Mouse (Mus musculus) midbrain, postnatal 0 days (tissue): ENCODE data around the gene Ankrd24. TPM values are rescaled to one million over a fixed set of nuclear protein-coding genes. Genes with fewer than 3 reads are reported as not detected.
A peak's percentile ranks its signal among the peaks of the same experiment; 100 is the strongest.

ENCODE experiments used
- ATAC-seq: fragments of 200-750 bp; cut with Nextera tagmentation; 2 replicates; pipeline ENCODE4 v1.8.0; 2017; ENCODE audit warnings: moderate number of reproducible peaks, mild to moderate bottlenecking, moderate TSS enrichment, moderate library complexity; ENCODE audit not compliant: low FRiP score
- DNase-seq: peaks from one replicate; pipeline ENCODE4 v3.0.0-alpha.2; 2015; ENCODE audit warnings: low spot score
- H3K27ac ChIP-seq: fragments of 300-500 bp; sonication (generic); 2 replicates; pipeline ENCODE4 v1.5.1; 2014; ENCODE audit warnings: low read depth, mild to moderate bottlenecking, low read length, mixed read lengths
- H3K27me3 ChIP-seq: fragments of 300-500 bp; sonication (generic); 2 replicates; pipeline ENCODE4 v1.6.1; 2014; ENCODE audit warnings: low read length, control low read depth, mixed read lengths; ENCODE audit not compliant: insufficient read depth
- H3K36me3 ChIP-seq: fragments of 300-500 bp; sonication (generic); 2 replicates; pipeline ENCODE4 v1.6.1; 2014; ENCODE audit warnings: low read length, control low read depth, mixed read lengths; ENCODE audit not compliant: insufficient read depth
- H3K4me1 ChIP-seq: fragments of 300-500 bp; sonication (generic); 2 replicates; pipeline ENCODE4 v1.6.1; 2014; ENCODE audit warnings: mild to moderate bottlenecking, control low read depth, antibody characterized with exemption, low read length, mixed read lengths; ENCODE audit not compliant: insufficient read depth
- H3K4me2 ChIP-seq: fragments of 300-500 bp; sonication (generic); 2 replicates; pipeline ENCODE4 v1.6.1; 2014; ENCODE audit warnings: low read depth, mild to moderate bottlenecking, low read length, mixed read lengths; ENCODE audit not compliant: poor library complexity, severe bottlenecking
- H3K4me3 ChIP-seq: fragments of 300-500 bp; sonication (generic); 2 replicates; pipeline ENCODE4 v1.5.1; 2014; ENCODE audit warnings: low read depth, mild to moderate bottlenecking, low read length, moderate library complexity
- H3K9ac ChIP-seq: fragments of 300-500 bp; sonication (generic); replicated peaks from 2 replicates; pipeline ENCODE4 v1.6.1; 2014; ENCODE audit warnings: mild to moderate bottlenecking, low read length, moderate library complexity, mixed read lengths; ENCODE audit not compliant: poor library complexity, severe bottlenecking
- H3K9me3 ChIP-seq: fragments of 300-500 bp; sonication (generic); 2 replicates; pipeline ENCODE4 v1.6.1; 2016; ENCODE audit warnings: low read length, control low read depth
- CTCF ChIP-seq: IDR thresholded peaks from 2 replicates; pipeline ENCODE4 v1.5.1; 2016; ENCODE audit warnings: antibody characterized with exemption, mild to moderate bottlenecking
- WGBS: fragments of 180-500 bp; shearing (Covaris S2); extraction: QIAGEN DNeasy Blood & Tissue Kit; methylation state at CpG from one replicate; pipeline ENCODE4 v1.1.7; 2014; 5-methylcytosine and 5-hydroxymethylcytosine counted together
- polyA plus RNA-seq: library from polyadenylated mRNA; unstranded; fragments of >200 nt; fragmentation: Nextera tagmentation; extraction: Ambion mirVana; gene quantifications from 2 replicates; pipeline ENCODE4 v1.2.1, GENCODE M21; 2015
- total RNA-seq: library from RNA; depleted of rRNA; stranded (reverse); fragments of >200 nt; gene quantifications from 2 replicates; pipeline ENCODE4 v1.2.3, GENCODE M21; 2014; rRNA removed

Gene Ankrd24
- total RNA-seq (93.1 and 100 TPM in 2 replicates), polyA plus RNA-seq (14.6 and 14.9 TPM in 2 replicates)

DNA sequence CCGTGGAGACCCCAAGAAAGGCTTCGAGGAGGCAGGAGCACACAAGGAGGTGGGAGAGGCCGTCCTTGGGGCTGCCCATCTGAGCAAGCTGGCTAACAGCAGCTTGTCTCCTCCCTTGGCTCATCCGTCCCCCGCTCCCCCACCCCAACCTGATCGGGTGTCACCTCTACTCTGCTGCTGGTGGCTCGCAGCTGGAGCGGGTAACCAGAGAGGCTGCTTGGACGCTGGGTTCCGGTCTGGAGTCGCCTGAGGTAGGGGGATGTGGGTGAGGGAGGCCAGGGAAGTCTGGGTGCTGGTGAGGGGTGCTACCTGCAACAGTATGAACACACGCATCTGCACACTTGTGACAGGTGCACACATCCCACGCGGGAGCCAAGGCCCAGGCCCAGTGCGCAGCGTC is at the start of gene Ankrd24:
TSS of gene Ankrd24 (plus strand) at position 151 of the 400 bp plus-strand sequence.
- H3K9ac ChIP-seq, result peak within 1 kb of the TSS; percentile 83
- H3K9me3 ChIP-seq, result no peaks in the 10 kb centered on the region
- H3K4me3 ChIP-seq, result peak within 1 kb of the TSS; percentile 72
- DNase-seq (no peak), ATAC-seq (no peak)
- H3K27me3 ChIP-seq, result no peaks in the 10 kb centered on the region
- 85% methylated on average over 16 of the region's 16 CpGs for WGBS
- peak within 1 kb of the TSS; percentile 85 for H3K4me2 ChIP-seq
- no peak for TF ChIP-seq CTCF
- H3K4me1 ChIP-seq, result peaks cover 6% of the 10 kb centered on the region; the same call in 1 of the 2 replicates
- H3K36me3 ChIP-seq, result peaks cover 12% of the 10 kb centered on the region
- peak within 1 kb of the TSS; percentile 85 for H3K27ac ChIP-seq

DNA sequence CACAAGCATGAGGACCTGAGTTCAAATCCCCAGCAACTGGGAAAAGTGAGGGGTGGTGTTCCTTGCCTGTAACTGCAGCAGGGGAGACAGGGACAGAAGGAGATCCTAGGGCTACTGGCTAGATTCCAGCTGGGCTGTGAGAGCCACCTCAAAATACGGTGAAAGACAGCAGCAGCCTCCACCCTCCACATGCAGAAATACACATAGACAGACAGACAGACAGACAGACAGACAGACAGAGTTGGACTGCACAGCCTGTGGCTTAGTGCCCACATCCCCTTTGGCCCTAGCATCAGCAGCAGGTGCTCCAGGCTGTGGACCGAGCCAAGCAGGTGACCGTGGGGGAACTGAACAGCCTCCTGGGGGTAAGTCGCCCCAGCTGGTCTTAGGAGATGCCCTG is 48.4 kb upstream of the Ankrd24 start:
- Histone ChIP-seq H3K4me3 (no peak overlapping the region), H3K9ac (no peak overlapping the region), H3K4me2 (no peak overlapping the region), H3K27ac (no peak overlapping the region), H3K4me1 (0 out of 2 replicates have a peak, but pooled peaks cover 4% of the 10 kb centered on the region), H3K27me3 (peaks cover 15% of the 10 kb centered on the region), H3K9me3 (no peaks in the 10 kb centered on the region), H3K36me3 (no peaks in the 10 kb centered on the region)
- no peak for TF ChIP-seq CTCF
- no peak for DNase-seq
- no peak for ATAC-seq
- WGBS, result 71% methylated on average over 4 of the region's 4 CpGs

DNA sequence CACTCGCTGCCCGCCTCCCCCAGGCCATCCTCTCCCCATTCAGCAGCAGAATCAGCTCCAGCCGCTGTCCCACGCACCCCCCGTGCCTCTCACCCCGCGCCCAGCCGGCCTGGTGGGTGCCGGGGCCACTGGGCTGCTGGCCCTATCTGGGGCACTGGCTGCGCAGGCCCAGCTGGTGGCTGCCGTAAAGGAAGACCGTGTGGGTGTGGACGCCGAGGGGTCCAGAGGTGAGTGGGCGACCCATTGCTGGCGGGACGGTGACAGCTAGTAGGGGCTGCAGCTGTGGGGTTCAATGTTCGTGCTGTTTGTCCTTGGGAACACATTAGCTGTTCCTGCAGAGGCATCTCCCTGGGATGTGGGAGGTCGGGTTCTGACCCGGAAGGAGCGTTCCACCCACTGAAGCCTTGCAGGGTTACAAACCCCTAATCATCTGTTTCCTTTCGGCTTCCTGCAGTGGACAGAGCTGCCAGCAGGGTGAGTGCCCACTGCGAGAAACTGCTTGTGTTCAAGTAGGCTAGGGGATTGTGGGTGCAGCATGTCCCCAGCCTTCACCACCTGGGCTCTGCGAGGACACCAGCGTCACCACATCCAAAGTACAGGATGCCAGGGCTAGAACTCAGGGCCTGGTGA is 47.8 kb upstream of the Ankrd24 start:
- WGBS, result 66% methylated on average over 25 of the region's 25 CpGs
- no peak overlapping the region for H3K4me3 ChIP-seq
- H3K9me3 ChIP-seq, result no peaks in the 10 kb centered on the region
- no peak overlapping the region for H3K9ac ChIP-seq
- no peak for DNase-seq
- peak; percentile 50 for TF ChIP-seq CTCF
- H3K4me2 ChIP-seq, result no peak overlapping the region
- no peak for ATAC-seq
- H3K4me1 ChIP-seq, result 0 out of 2 replicates have a peak, but pooled peaks cover 4% of the 10 kb centered on the region
- H3K27ac ChIP-seq, result no peak overlapping the region
- no peaks in the 10 kb centered on the region for H3K36me3 ChIP-seq
- peaks cover 15% of the 10 kb centered on the region for H3K27me3 ChIP-seq

DNA sequence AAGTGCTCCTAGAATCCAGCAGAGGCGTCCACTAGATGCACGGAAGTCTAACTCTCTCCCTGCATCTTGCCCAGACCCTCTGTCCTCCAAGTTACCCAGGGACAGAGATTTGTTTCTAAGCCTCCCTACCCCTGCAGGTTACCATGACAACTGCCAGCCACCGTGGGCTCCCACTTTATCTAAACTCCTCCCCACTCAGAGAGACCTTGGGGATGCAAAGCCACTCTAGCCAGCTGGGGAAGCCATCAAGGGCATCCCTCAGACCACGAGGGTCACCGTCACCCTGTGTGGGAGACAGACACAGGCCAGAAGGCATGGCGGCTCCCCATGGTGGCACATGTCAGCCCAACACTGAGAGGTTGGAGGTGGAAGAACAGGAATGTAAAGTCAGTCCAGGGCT is 45.0 kb upstream of the Ankrd24 start:
- Histone ChIP-seq H3K4me3 (no peak overlapping the region), H3K4me2 (no peak overlapping the region), H3K27me3 (peaks cover 11% of the 10 kb centered on the region; the same call in 1 of the 2 replicates), H3K4me1 (no peaks in the 10 kb centered on the region), H3K27ac (no peak overlapping the region), H3K9ac (no peak overlapping the region), H3K9me3 (no peaks in the 10 kb centered on the region), H3K36me3 (peaks cover 10% of the 10 kb centered on the region; the same call in 1 of the 2 replicates)
- no peak for DNase-seq
- TF ChIP-seq CTCF, result no peak
- ATAC-seq, result no peak
- WGBS, result 42% methylated on average over 6 of the region's 6 CpGs

DNA sequence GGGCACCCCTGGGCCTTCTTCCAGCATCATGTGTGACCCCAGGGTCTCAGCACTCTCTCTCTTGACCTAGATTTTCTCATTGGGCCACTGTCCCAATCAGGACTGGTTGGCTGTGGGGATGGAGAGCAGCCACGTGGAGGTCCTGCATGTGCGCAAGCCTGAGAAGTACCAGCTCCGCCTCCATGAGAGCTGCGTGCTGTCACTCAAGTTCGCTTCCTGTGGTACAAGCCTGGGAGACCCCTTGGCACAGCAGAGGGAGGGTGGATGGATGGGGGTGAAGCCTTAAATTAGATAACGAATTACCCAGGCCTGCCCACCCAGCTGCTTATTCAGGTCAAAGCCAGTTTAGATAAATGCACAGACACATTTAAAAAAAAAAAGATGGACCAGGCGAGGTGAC is 39.6 kb upstream of the Ankrd24 start:
- Histone ChIP-seq H3K36me3 (peaks cover 12% of the 10 kb centered on the region; the same call in 1 of the 2 replicates), H3K27ac (no peak overlapping the region), H3K4me2 (no peak overlapping the region), H3K27me3 (peaks cover 10% of the 10 kb centered on the region), H3K9ac (no peak overlapping the region), H3K9me3 (no peaks in the 10 kb centered on the region), H3K4me3 (no peak overlapping the region), H3K4me1 (no peaks in the 10 kb centered on the region)
- no peak for ATAC-seq
- no peak for DNase-seq
- TF ChIP-seq CTCF, result no peak
- WGBS, result 74% methylated on average over 7 of the region's 7 CpGs

DNA sequence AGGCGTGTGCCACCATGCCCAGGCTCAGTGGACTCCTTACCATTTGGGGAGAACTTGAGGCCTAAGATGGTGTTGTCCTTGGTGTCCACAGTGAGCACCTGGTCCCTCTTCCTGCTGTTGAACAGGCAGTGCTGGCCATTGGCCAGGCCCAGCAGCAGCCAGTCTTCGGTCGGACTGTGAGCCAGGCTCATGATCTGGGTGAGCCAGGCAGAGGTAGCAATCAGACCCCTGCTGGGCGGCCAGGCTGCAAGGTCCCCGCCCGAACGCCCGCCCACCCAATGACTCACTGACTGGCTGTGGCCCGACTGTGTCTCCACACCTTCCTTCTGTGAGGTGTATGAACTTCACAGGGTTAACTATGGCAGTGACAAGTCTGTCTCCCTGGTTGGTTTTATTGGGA is 36.5 kb upstream of the Ankrd24 start:
- H3K4me1 ChIP-seq, result peaks cover 13% of the 10 kb centered on the region; the same call in 1 of the 2 replicates
- H3K4me3 ChIP-seq, result no peak overlapping the region
- no peak overlapping the region for H3K4me2 ChIP-seq
- peaks cover 23% of the 10 kb centered on the region for H3K27me3 ChIP-seq
- ATAC-seq (no peak), DNase-seq (no peak)
- peaks cover 10% of the 10 kb centered on the region; the same call in 1 of the 2 replicates for H3K36me3 ChIP-seq
- 69% methylated on average over 9 of the region's 9 CpGs for WGBS
- no peaks in the 10 kb centered on the region for H3K9me3 ChIP-seq
- H3K27ac ChIP-seq, result no peak overlapping the region
- no peak overlapping the region for H3K9ac ChIP-seq
- TF ChIP-seq CTCF, result no peak
